Mouse (Mus musculus) kidney, adult 2 months (tissue): ENCODE measurements around the gene Ccdc42. TPM values are rescaled to one million over a fixed set of nuclear protein-coding genes. Genes with fewer than 3 reads are reported as not detected.

Experiments used
- DNase-seq: peaks from one replicate; pipeline ENCODE4 v3.0.0; 2021
- H3K27ac ChIP-seq: fragments of 200-500 bp; 2 replicates; pipeline ENCODE4 v1.5.1; 2012; ENCODE audit warnings: low read depth, low read length, control low read depth, inconsistent platforms; ENCODE audit not compliant: insufficient read depth
- H3K27me3 ChIP-seq: fragments of 200-500 bp; replicated peaks from 2 replicates; pipeline ENCODE4 v1.6.1; 2012; ENCODE audit warnings: mild to moderate bottlenecking, moderate library complexity, low read length, inconsistent platforms; ENCODE audit not compliant: control insufficient read depth, insufficient read depth
- H3K36me3 ChIP-seq: fragments of 200-500 bp; 2 replicates; pipeline ENCODE4 v1.6.1; 2012; ENCODE audit warnings: mild to moderate bottlenecking, moderate library complexity, low read length, inconsistent platforms; ENCODE audit not compliant: control insufficient read depth, insufficient read depth
- H3K4me1 ChIP-seq: fragments of 200-500 bp; 2 replicates; pipeline ENCODE4 v1.6.1; 2011; ENCODE audit warnings: low read length; ENCODE audit not compliant: control insufficient read depth, insufficient read depth
- H3K4me3 ChIP-seq: fragments of 200-500 bp; 2 replicates; pipeline ENCODE4 v1.5.1; 2011; ENCODE audit warnings: mild to moderate bottlenecking, low read depth, low read length, control low read depth; ENCODE audit not compliant: insufficient read depth
- CTCF ChIP-seq: fragments of 200-500 bp; conservative IDR thresholded peaks from 2 replicates; pipeline ENCODE4 v1.5.1; 2011; ENCODE audit warnings: low read depth, mild to moderate bottlenecking, control low read depth, low read length, moderate library complexity, mixed read lengths; ENCODE audit not compliant: insufficient read depth, insufficient read length
- POLR2A ChIP-seq: fragments of 200-500 bp; IDR thresholded peaks from one replicate; pipeline ENCODE4 v1.6.1; 2011; ENCODE audit warnings: low read depth, low read length, control low read depth
- WGBS: fragments of 180-500 bp; shearing (Covaris S2); methylation state at CpG from one replicate; pipeline ENCODE4 v1.1.7; 2018; 5-methylcytosine and 5-hydroxymethylcytosine counted together
- polyA plus RNA-seq: library from polyadenylated mRNA; depleted of rRNA; stranded (reverse); fragments of >200 nt; gene quantifications from 2 replicates; pipeline ENCODE4 v1.2.3, GENCODE M21; 2012

The Ccdc42 gene
- polyA plus RNA-seq, 1 experiment, result not detected

- Histone ChIP-seq H3K36me3 (no peaks in the 10 kb centered on the region), H3K4me3 (no peak overlapping the region), H3K4me1 (no peaks in the 10 kb centered on the region), H3K27me3 (no peaks in the 10 kb centered on the region), H3K27ac (no peak overlapping the region)
- DNase-seq, result peak; percentile 46
- 26% methylated on average over 8 of the region's 8 CpGs for WGBS
- TF ChIP-seq POLR2A (no peak), CTCF (peak; percentile 40)
Measured at GRCm38 (mm10) chr11:68553981-68554471, 32.8 kb upstream of the Ccdc42 start.

- peak within 1 kb of the TSS; percentile 57 for H3K27ac ChIP-seq
- no peak for TF ChIP-seq POLR2A
- peak; percentile 68; the same call in 1 of the 2 replicates for TF ChIP-seq CTCF
- 18% methylated on average over 37 of the region's 37 CpGs for WGBS
Measured at GRCm38 (mm10) chr11:68555918-68556584, 30.8 kb upstream of the Ccdc42 start, which contains the start of gene Mfsd6l. Mfsd6l (plus strand) TSS chr11:68556186.

GRCm38 (mm10) chr11:68559546-68559945, 27.3 kb upstream of the Ccdc42 start:
- no peaks in the 10 kb centered on the region for H3K4me1 ChIP-seq
- no peaks in the 10 kb centered on the region for H3K36me3 ChIP-seq
- TF ChIP-seq POLR2A (no peak), CTCF (peak; percentile 48)
- 66% methylated on average over 1 of the region's 1 CpGs for WGBS
- no peak overlapping the region for H3K27ac ChIP-seq
- no peaks in the 10 kb centered on the region for H3K27me3 ChIP-seq
- H3K4me3 ChIP-seq, result no peak overlapping the region
- DNase-seq, result no peak

More at GRCm38 (mm10) chr11:68555918-68556584, 30.8 kb upstream of the Ccdc42 start, which contains the start of gene Mfsd6l:
- Histone ChIP-seq H3K4me3 (peak within 1 kb of the TSS; percentile 51), H3K27me3 (no peaks in the 10 kb centered on the region), H3K4me1 (no peaks in the 10 kb centered on the region), H3K36me3 (no peaks in the 10 kb centered on the region)
- DNase-seq, result peak; percentile 88

- WGBS, result 73% methylated on average over 11 of the region's 11 CpGs
Measured at GRCm38 (mm10) chr11:68561957-68562950, 24.6 kb upstream of the Ccdc42 start.

GRCm38 (mm10) chr11:68564356-68565031, 22.3 kb upstream of the Ccdc42 start:
- no peak for DNase-seq
- TF ChIP-seq CTCF, result no peak
- no peak for TF ChIP-seq POLR2A
- H3K27me3 ChIP-seq, result no peaks in the 10 kb centered on the region
- WGBS, result 79% methylated on average over 13 of the region's 13 CpGs
- H3K36me3 ChIP-seq, result no peaks in the 10 kb centered on the region
- H3K4me3 ChIP-seq, result no peak overlapping the region
- H3K4me1 ChIP-seq, result peaks cover 3% of the 10 kb centered on the region; the same call in 1 of the 2 replicates
- no peak overlapping the region for H3K27ac ChIP-seq

More at GRCm38 (mm10) chr11:68561957-68562950, 24.6 kb upstream of the Ccdc42 start:
- Histone ChIP-seq H3K36me3 (no peaks in the 10 kb centered on the region), H3K4me3 (no peak overlapping the region), H3K27ac (no peak overlapping the region), H3K27me3 (no peaks in the 10 kb centered on the region), H3K4me1 (peaks cover 3% of the 10 kb centered on the region; the same call in 1 of the 2 replicates)
- no peak for TF ChIP-seq CTCF
- TF ChIP-seq POLR2A, result no peak
- DNase-seq, result peak; percentile 19

GRCm38 (mm10) chr11:68565032-68565429, 21.8 kb upstream of the Ccdc42 start:
- H3K27ac ChIP-seq, result no peak overlapping the region
- no peak for TF ChIP-seq POLR2A
- TF ChIP-seq CTCF, result no peak
- H3K27me3 ChIP-seq, result no peaks in the 10 kb centered on the region
- H3K36me3 ChIP-seq, result no peaks in the 10 kb centered on the region
- DNase-seq, result no peak
- H3K4me3 ChIP-seq, result no peak overlapping the region
- peaks cover 3% of the 10 kb centered on the region; the same call in 1 of the 2 replicates for H3K4me1 ChIP-seq
- 94% methylated on average over 3 of the region's 3 CpGs for WGBS
